In the genomic region with DNA sequence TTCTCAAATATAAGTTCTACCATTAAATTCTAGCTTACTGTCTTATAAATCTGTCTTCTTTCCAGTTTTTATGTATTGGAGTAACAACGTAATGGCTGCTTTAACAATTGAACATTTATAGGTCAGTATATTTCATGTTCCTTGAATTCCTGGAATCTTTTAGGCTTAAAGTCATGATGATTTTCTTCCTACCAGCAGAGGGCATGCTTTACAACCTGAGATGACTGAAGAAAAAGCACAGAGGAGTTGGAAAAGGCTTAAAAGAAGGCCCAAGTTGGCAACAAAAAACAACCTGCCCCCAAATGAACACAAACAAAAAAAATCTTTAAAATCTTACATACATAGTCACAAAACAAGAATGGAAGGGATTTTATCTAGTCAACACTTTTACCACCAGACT, we compare ENCODE assay signal across 17 mouse cellular contexts.
DNase-seq lines count a peak whose midpoint lies in the region; ATAC-seq and TF ChIP-seq lines count a peak whose summit lies in the region.
"Had no signal": no experiment of that assay in that cellular context is flagged by ENCODE, and none has a peak within 500 bp of the region (broad histone marks: within the 10 kb centered on the region; RNA-seq: fewer than 3 reads in every experiment).

No protein-coding gene starts in this region.

- H3K4me3 ChIP-seq in hindbrain, embryonic 11.5 days (ENCODE audit: low read depth, low read length) = no peak overlapping the region
- H3K4me3 ChIP-seq in hindbrain, embryonic 13.5 days = no peak overlapping the region
- H3K4me3 ChIP-seq in lung, embryonic 14.5 days (ENCODE audit: low read depth, low read length) = no peak overlapping the region
- no peak overlapping the region for H3K4me3 ChIP-seq in stomach, postnatal 0 days (ENCODE audit: low read depth, low read length)
- H3K4me3 ChIP-seq: forebrain, embryonic 10.5 days; heart, embryonic 13.5 days; limb, embryonic 15.5 days had no signal

- no peaks in the 10 kb centered on the region for H3K36me3 ChIP-seq in hindbrain, embryonic 11.5 days (ENCODE audit: control insufficient read depth, insufficient read depth, low read length)
- H3K36me3 ChIP-seq in hindbrain, embryonic 13.5 days = no peaks in the 10 kb centered on the region
- no peaks in the 10 kb centered on the region for H3K36me3 ChIP-seq in lung, embryonic 14.5 days (ENCODE audit: insufficient read depth)
- H3K36me3 ChIP-seq in stomach, postnatal 0 days (ENCODE audit: control insufficient read depth, insufficient read depth, low read length) = no peaks in the 10 kb centered on the region
- H3K36me3 ChIP-seq: forebrain, embryonic 10.5 days; heart, embryonic 13.5 days; limb, embryonic 15.5 days had no signal

- no peak overlapping the region for H3K27ac ChIP-seq in hindbrain, embryonic 11.5 days (ENCODE audit: low read depth, low read length)
- no peak overlapping the region for H3K27ac ChIP-seq in hindbrain, embryonic 13.5 days
- H3K27ac ChIP-seq in lung, embryonic 14.5 days (ENCODE audit: low read depth) = no peak overlapping the region
- H3K27ac ChIP-seq in stomach, postnatal 0 days (replicated peaks) = no peak overlapping the region
- H3K27ac ChIP-seq: forebrain, embryonic 10.5 days; heart, embryonic 13.5 days; limb, embryonic 15.5 days; macrophage had no signal

- TF ChIP-seq EP300 in stomach, postnatal 0 days (optimal IDR thresholded peaks at IDR 0.05) = no peak

- peak; percentile 8 for DNase-seq in hindbrain, embryonic 11.5 days (ENCODE audit: low spot score)
- peak; percentile 43 for DNase-seq in lung, embryonic 14.5 days
- DNase-seq in lung, postnatal 4 days = no peak
- no peak for DNase-seq in Patski (ENCODE audit: low read depth, low spot score)
- no peak for DNase-seq in stomach, postnatal 0 days (ENCODE audit: low spot score)
- no peak for DNase-seq in cerebellum, adult 11 months
- DNase-seq: adrenal gland, postnatal 25 days; cerebellum, adult 18-20 months; right cerebral cortex, postnatal 25 days; thymus, postnatal 14 days had no signal

- no peak overlapping the region for H3K4me2 ChIP-seq in hindbrain, embryonic 11.5 days (replicated peaks; ENCODE audit: low read depth, low read length)
- no peak overlapping the region for H3K4me2 ChIP-seq in hindbrain, embryonic 13.5 days
- no peak overlapping the region for H3K4me2 ChIP-seq in lung, embryonic 14.5 days
- H3K4me2 ChIP-seq in stomach, postnatal 0 days (replicated peaks; ENCODE audit: low read depth) = no peak overlapping the region
- H3K4me2 ChIP-seq: heart, embryonic 13.5 days; limb, embryonic 15.5 days had no signal

- no peaks in the 10 kb centered on the region for H3K9me3 ChIP-seq in hindbrain, embryonic 11.5 days (ENCODE audit: control insufficient read depth, low read length)
- no peaks in the 10 kb centered on the region for H3K9me3 ChIP-seq in hindbrain, embryonic 13.5 days
- no peaks in the 10 kb centered on the region for H3K9me3 ChIP-seq in lung, embryonic 14.5 days (ENCODE audit: low read depth, low read length)
- no peaks in the 10 kb centered on the region for H3K9me3 ChIP-seq in stomach, postnatal 0 days (ENCODE audit: control insufficient read depth, low read length)
- H3K9me3 ChIP-seq: forebrain, embryonic 10.5 days; heart, embryonic 13.5 days; limb, embryonic 15.5 days had no signal

- ATAC-seq in hindbrain, embryonic 11.5 days (ENCODE audit: low FRiP score) = no peak
- ATAC-seq in hindbrain, embryonic 13.5 days (ENCODE audit: low FRiP score) = no peak
- no peak for ATAC-seq in lung, embryonic 14.5 days (ENCODE audit: insufficient read depth)
- no peak for ATAC-seq in Patski
- ATAC-seq in stomach, postnatal 0 days (ENCODE audit: low FRiP score, low TSS enrichment) = no peak
- ATAC-seq: CD4-positive, CD25-positive, alpha-beta regulatory T cell, adult 4 months; hindbrain, embryonic 16.5 days had no signal

- in situ Hi-C loops in Patski (cut with MboI; ENCODE audit: low pct_unique_long_range_greater_than_20kb) = no loop called here

- H3K27me3 ChIP-seq in hindbrain, embryonic 11.5 days (ENCODE audit: control insufficient read depth, insufficient read depth, low read length) = no peaks in the 10 kb centered on the region
- H3K27me3 ChIP-seq in hindbrain, embryonic 13.5 days = no peaks in the 10 kb centered on the region
- no peaks in the 10 kb centered on the region for H3K27me3 ChIP-seq in lung, embryonic 14.5 days (ENCODE audit: insufficient read depth, low read length)
- no peaks in the 10 kb centered on the region for H3K27me3 ChIP-seq in Patski
- H3K27me3 ChIP-seq in stomach, postnatal 0 days (ENCODE audit: control insufficient read depth, insufficient read depth, low read length) = no peaks in the 10 kb centered on the region
- H3K27me3 ChIP-seq: heart, embryonic 13.5 days; limb, embryonic 15.5 days had no signal

- peak; percentile 48 for TF ChIP-seq CTCF in lung, embryonic 14.5 days (IDR thresholded peaks at IDR 0.05; ENCODE audit: low read depth)
- TF ChIP-seq CTCF in Patski (IDR thresholded peaks at IDR 0.05) = peak; percentile 47
- TF ChIP-seq CTCF in stomach, postnatal 0 days (IDR thresholded peaks at IDR 0.05; ENCODE audit: low read depth) = peak; percentile 63

- 88% methylated on average over 1 of the region's 1 CpGs for WGBS in hindbrain, embryonic 11.5 days
- 95% methylated on average over 1 of the region's 1 CpGs for WGBS in hindbrain, embryonic 13.5 days
- 89% methylated on average over 1 of the region's 1 CpGs for WGBS in lung, embryonic 14.5 days
- WGBS in stomach, postnatal 0 days = 81% methylated on average over 1 of the region's 1 CpGs

- H3K9ac ChIP-seq in hindbrain, embryonic 11.5 days (ENCODE audit: low read depth, low read length) = no peak overlapping the region
- H3K9ac ChIP-seq in hindbrain, embryonic 13.5 days = no peak overlapping the region
- no peak overlapping the region for H3K9ac ChIP-seq in lung, embryonic 14.5 days
- no peak overlapping the region for H3K9ac ChIP-seq in stomach, postnatal 0 days (ENCODE audit: low read length)
- H3K9ac ChIP-seq: heart, embryonic 13.5 days; limb, embryonic 15.5 days had no signal

- no peaks in the 10 kb centered on the region for H3K4me1 ChIP-seq in hindbrain, embryonic 11.5 days (replicated peaks; ENCODE audit: control insufficient read depth, insufficient read depth, low read length)
- H3K4me1 ChIP-seq in hindbrain, embryonic 13.5 days (replicated peaks) = no peaks in the 10 kb centered on the region
- no peaks in the 10 kb centered on the region for H3K4me1 ChIP-seq in lung, embryonic 14.5 days (ENCODE audit: insufficient read depth)
- H3K4me1 ChIP-seq in stomach, postnatal 0 days (replicated peaks; ENCODE audit: control insufficient read depth, insufficient read depth) = no peaks in the 10 kb centered on the region
- H3K4me1 ChIP-seq: heart, embryonic 13.5 days; limb, embryonic 15.5 days had no signal

- CTCF ChIA-PET in Patski (lab: Charles Lee) = no interaction called here

- POLR2A ChIA-PET in Patski (lab: Charles Lee) = no interaction called here

Comparison
In these comparisons a context has a peak if more than half of its experiments do, and no peak if none do; other contexts are left out.
1. DNase-seq: peak in hindbrain, embryonic 11.5 days (single experiment) and lung, embryonic 14.5 days (single experiment); none in lung, postnatal 4 days (0 of 2), Patski (single experiment), stomach, postnatal 0 days (single experiment) and cerebellum, adult 11 months (single experiment).
2. Peak in every context shown above with its lines, with median percentiles within 50 percentile points of each other: CTCF ChIP-seq.